Mouse (Mus musculus) ES-E14 (cell line): ENCODE measurements around the gene Hist2h3b. TPM values are rescaled to one million over a fixed set of nuclear protein-coding genes. Genes with fewer than 3 reads are reported as not detected.
A peak's percentile ranks its signal among the peaks of the same experiment; 100 is the strongest.

Experiments
- DNase-seq: peaks from one replicate; pipeline ENCODE4 v3.0.0-alpha.2; 2013; ENCODE audit warnings: low read depth, low spot score
- H3K27ac ChIP-seq: 2 replicates; pipeline ENCODE4 v1.5.1; 2012; ENCODE audit warnings: low read depth, mild to moderate bottlenecking, low read length, moderate library complexity, mixed read lengths; ENCODE audit not compliant: poor library complexity, insufficient read depth, severe bottlenecking
- H3K36me3 ChIP-seq: 2 replicates; pipeline ENCODE4 v1.6.1; 2012; ENCODE audit warnings: mild to moderate bottlenecking, low read length, moderate library complexity, mixed read lengths; ENCODE audit not compliant: control insufficient read depth, poor library complexity, insufficient read depth, severe bottlenecking
- H3K4me1 ChIP-seq, 2 experiments: fragments of 150-350 bp in 1 of 2; sonication (generic) in 1 of 2; 2 replicates each; pipeline ENCODE4 v1.6.1; 2012; ENCODE audit warnings: low read length in 2 of 2, mild to moderate bottlenecking in 1 of 2, mixed read lengths in 1 of 2; ENCODE audit not compliant: control insufficient read depth in 2 of 2, insufficient read depth in 2 of 2, poor library complexity in 1 of 2
- H3K4me3 ChIP-seq, 2 experiments: fragments of 150-350 bp in 1 of 2; sonication (generic) in 1 of 2; 2 replicates each; pipeline ENCODE4 v1.5.1; 2012; ENCODE audit warnings: low read length in 2 of 2, low read depth in 1 of 2, mild to moderate bottlenecking in 1 of 2, mixed read lengths in 1 of 2; ENCODE audit not compliant: insufficient read depth in 1 of 2, poor library complexity in 1 of 2, severe bottlenecking in 1 of 2
- H3K9ac ChIP-seq: 2 replicates; pipeline ENCODE4 v1.6.1; 2012; ENCODE audit warnings: low read depth, mild to moderate bottlenecking, low read length, mixed read lengths; ENCODE audit not compliant: poor library complexity, insufficient read depth, severe bottlenecking
- H3K9me3 ChIP-seq: fragments of 150-350 bp; sonication (generic); 2 replicates; pipeline ENCODE4 v1.6.1; 2012; ENCODE audit warnings: low read depth, mild to moderate bottlenecking, low read length; ENCODE audit not compliant: control insufficient read depth, insufficient read depth
- CHD2 ChIP-seq: IDR thresholded peaks from 2 replicates; pipeline ENCODE4 v1.6.1; 2014; ENCODE audit warnings: mild to moderate bottlenecking, low read depth, low read length, inconsistent platforms
- HCFC1 ChIP-seq: IDR thresholded peaks from 2 replicates; pipeline ENCODE4 v1.6.1; 2012; ENCODE audit warnings: low read length, inconsistent platforms, borderline replicate concordance; ENCODE audit not compliant: insufficient read depth
- MAFK ChIP-seq: IDR thresholded peaks from 2 replicates; pipeline ENCODE4 v1.6.1; 2014; ENCODE audit warnings: mild to moderate bottlenecking, low read depth, low read length, inconsistent platforms; ENCODE audit not compliant: insufficient read depth
- ZC3H11A ChIP-seq: IDR thresholded peaks from 2 replicates; pipeline ENCODE4 v1.6.1; 2012; ENCODE audit warnings: low read depth, mild to moderate bottlenecking, inconsistent platforms, low read length, borderline replicate concordance
- ZNF384 ChIP-seq: IDR thresholded peaks from 2 replicates; pipeline ENCODE4 v1.6.1; 2012; ENCODE audit warnings: low read depth, low read length, inconsistent platforms
- in situ Hi-C, 2 experiments: fragments of 600-800 bp; cut with MboI; formaldehyde crosslinking; loops; one replicate each; pipeline ENCODE4 v1.15.1; 2025; ENCODE audit warnings: low sequenced_read_pairs in 2 of 2, inconsistent platforms in 1 of 2; ENCODE audit not compliant: unreplicated experiment in 2 of 2
- total RNA-seq: library from RNA; depleted of rRNA; stranded (reverse); fragments of 300-350 nt; gene quantifications from 2 replicates; pipeline ENCODE4 v1.2.3, GENCODE M21; 2012

The Hist2h3b gene
- total RNA-seq, 1 experiment = 806 TPM

GRCm38 (mm10) chr3:96247356-96248140 lies 20.9 kb upstream of the Hist2h3b start:
- DNase-seq = no peak
- H3K36me3 ChIP-seq = no peaks in the 10 kb centered on the region
- peak overlapping the region; percentile 86 for H3K27ac ChIP-seq
- H3K4me3 ChIP-seq = peak overlapping the region; percentile 57 to 64
- H3K9me3 ChIP-seq = no peaks in the 10 kb centered on the region
- TF ChIP-seq CHD2 = no peak
- no peak for TF ChIP-seq ZC3H11A
- TF ChIP-seq MAFK = no peak
- TF ChIP-seq HCFC1 = no peak
- no peak for TF ChIP-seq ZNF384
- H3K4me1 ChIP-seq = peaks cover 3 to 8% of the 10 kb centered on the region in 2 experiments; a peak in 3 of 4 replicates
- H3K9ac ChIP-seq = peak overlapping the region; percentile 72
- in situ Hi-C loops = no loop called here

GRCm38 (mm10) chr3:96248141-96249033 lies 20.1 kb upstream of the Hist2h3b start:
- DNase-seq = no peak
- H3K36me3 ChIP-seq = no peaks in the 10 kb centered on the region
- peak; percentile 45; the same call in 1 of the 2 replicates for TF ChIP-seq CHD2
- TF ChIP-seq MAFK = no peak
- H3K4me3 ChIP-seq = peak overlapping the region; percentile 57 to 64
- in situ Hi-C loops = no loop called here
- H3K4me1 ChIP-seq = peaks cover 3 to 8% of the 10 kb centered on the region in 2 experiments; a peak in 3 of 4 replicates
- no peak overlapping the region; the same call in 1 of the 2 replicates for H3K27ac ChIP-seq
- H3K9me3 ChIP-seq = no peaks in the 10 kb centered on the region
- peak overlapping the region; percentile 13; the same call in 1 of the 2 replicates for H3K9ac ChIP-seq

- Histone ChIP-seq H3K9me3 (no peaks in the 10 kb centered on the region), H3K9ac (peak overlapping the region; percentile 13; the same call in 1 of the 2 replicates), H3K36me3 (no peaks in the 10 kb centered on the region), H3K4me1 (peaks cover 2 to 4% of the 10 kb centered on the region in 2 experiments; a peak in 2 of 4 replicates), H3K4me3 (peak overlapping the region; percentile 29 to 57; a peak in 2 of 4 replicates), H3K27ac (no peak overlapping the region)
- no peak for TF ChIP-seq MAFK
- TF ChIP-seq ZNF384 = no peak
- no peak for TF ChIP-seq ZC3H11A
- no peak for TF ChIP-seq HCFC1
- TF ChIP-seq CHD2 = no peak
- DNase-seq = no peak
- in situ Hi-C loops = no loop called here
Observed at GRCm38 (mm10) chr3:96249034-96249345, 19.5 kb upstream of the Hist2h3b start.

- DNase-seq = no peak
- Histone ChIP-seq H3K27ac (no peak overlapping the region), H3K36me3 (no peaks in the 10 kb centered on the region), H3K9me3 (no peaks in the 10 kb centered on the region), H3K4me1 (peaks cover 2 to 3% of the 10 kb centered on the region in 2 experiments; a peak in 1 of 4 replicates), H3K4me3 (no peak overlapping the region), H3K9ac (no peak overlapping the region)
- in situ Hi-C loops = no loop called here
- TF ChIP-seq HCFC1 (no peak), CHD2 (no peak), ZNF384 (no peak), ZC3H11A (no peak), MAFK (no peak)
Observed at GRCm38 (mm10) chr3:96250890-96251289, 17.6 kb upstream of the Hist2h3b start.
